Mouse (Mus musculus) T-helper 2 cell (primary cell): Measurements from ENCODE around the gene Col4a2.

ENCODE experiments used
- in situ Hi-C: fragments of 300-600 bp; cut with MboI, MseI; formaldehyde crosslinking; loops from one replicate; pipeline ENCODE4 v1.15.1; 2025; ENCODE audit warnings: high pct_unique_total_duplicates

Col4a2 gene

GRCm38 (mm10) chr8:11414304-11414703, 101.7 kb downstream of the Col4a2 start:
- in situ Hi-C loops = no loop called here

- in situ Hi-C loops = no loop called here
Measured at GRCm38 (mm10) chr8:11415089-11415488, 102.5 kb downstream of the Col4a2 start.

DNA sequence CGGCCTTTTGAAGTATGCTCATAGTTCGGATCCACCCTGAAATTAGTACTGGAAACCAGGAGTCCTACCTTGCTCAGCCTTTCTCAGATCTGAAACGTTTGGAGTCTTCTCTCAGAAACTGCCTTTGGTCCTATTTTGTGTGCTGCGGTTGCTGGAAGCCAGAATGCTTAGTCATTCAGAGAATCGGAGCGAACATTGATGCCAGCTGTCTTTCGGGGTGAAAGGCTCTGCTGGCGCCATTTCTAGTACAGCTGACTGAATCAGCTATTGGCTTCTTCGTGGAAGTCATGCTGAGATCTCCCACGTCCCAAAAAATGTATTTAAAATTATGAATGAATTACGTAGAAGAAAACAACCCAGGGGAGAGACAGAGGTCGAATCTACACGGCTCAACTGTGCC, 105.2 kb downstream of the Col4a2 start:
- in situ Hi-C loops = no loop called here

- in situ Hi-C loops = no loop called here
Measured at GRCm38 (mm10) chr8:11419232-11419631, 106.6 kb downstream of the Col4a2 start.

DNA sequence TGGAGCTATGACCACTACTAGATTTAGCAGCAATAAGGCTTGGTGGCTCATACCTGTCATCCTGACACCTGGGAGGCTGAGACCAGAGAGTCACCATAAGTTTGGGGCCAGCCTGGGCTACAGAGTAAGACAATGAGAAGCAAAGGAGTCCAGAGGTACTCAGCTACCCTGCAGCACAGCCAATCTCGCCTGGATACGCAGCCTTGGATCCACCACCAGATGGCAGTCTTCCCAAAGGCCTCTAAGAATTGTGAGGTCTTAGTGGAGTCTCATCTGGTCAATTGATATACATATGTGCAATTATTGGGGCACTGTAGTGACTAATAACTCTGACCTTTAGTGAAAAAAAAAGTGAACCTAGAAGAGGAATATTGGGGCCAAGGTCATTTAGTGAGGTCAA, 107.0 kb downstream of the Col4a2 start:
- in situ Hi-C loops = no loop called here

DNA sequence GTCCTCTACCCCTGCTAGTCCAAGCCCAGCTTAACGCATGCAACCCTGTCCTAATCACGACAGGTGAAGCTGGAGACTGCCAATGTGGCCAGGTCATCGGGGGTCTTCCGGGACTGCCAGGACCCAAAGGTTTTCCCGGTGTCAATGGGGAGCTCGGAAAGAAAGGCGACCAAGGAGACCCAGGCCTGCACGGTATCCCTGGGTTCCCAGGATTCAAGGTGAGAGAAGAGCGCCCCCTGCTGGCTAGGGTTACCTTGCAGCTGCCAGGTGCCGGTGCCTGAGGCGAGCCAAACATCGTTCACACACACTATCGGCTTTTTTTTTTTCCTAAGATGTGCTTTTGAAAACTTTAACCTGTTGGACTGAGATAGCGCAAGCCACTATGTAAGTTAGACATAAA, 108.5 kb downstream of the Col4a2 start:
- in situ Hi-C loops = no loop called here

DNA sequence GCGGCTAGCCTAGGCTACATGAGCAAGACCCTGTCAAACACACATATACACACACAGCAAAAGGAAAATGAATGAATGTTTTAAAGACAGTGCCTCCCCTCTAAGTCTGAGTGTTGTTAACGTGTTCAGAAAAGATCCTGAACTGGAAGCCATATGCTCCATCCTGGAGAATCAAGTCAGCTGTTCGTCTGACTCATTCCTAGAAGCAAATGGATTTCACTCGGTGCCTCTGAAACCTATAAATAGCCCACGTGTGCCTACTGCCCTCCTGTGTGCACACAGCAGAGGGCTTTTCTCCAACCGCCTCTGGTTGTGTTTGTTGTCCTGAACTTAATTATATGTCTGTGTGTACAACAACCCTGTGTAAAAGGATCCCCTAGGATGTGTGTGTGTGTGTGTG, 109.4 kb downstream of the Col4a2 start:
- in situ Hi-C loops = no loop called here

DNA sequence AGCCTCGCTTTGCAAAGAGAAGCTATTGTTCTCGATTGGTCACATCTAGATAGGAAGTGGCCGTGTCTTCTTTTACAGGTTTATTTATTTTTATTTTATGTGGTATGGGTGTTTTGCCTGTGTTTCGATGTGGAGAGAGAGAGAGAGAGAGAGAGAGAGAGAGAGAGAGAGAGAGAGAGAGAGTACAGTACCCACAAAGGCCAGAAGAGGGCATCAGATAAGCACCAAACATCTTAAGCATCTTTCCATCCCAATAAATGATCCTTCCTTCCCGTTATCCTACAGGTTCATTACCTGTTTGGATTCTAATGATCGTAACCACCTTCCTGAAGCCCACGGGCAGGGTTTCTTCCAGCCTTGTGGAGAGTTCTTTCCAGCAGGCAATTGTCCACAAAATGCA, 110.5 kb downstream of the Col4a2 start:
- in situ Hi-C loops = no loop called here

DNA sequence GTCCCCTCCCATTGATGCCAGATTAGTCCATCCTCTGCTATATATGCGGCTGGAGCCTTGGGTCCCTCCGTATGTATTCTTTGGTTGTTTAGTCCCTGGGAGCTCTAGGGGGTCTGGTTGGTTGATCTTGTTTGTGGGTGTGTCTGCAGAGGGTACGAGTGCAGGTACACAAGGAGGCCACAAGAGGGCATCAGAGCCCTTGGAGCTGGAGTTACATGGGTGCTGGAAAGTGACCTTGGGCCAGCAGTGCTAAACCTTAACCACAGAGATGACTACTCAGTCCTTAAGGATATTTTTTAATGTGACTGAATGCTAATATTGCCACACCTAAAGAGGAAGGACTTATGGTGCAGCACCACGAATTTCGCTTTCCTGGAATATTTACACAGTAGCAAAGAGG, 118.1 kb downstream of the Col4a2 start:
- in situ Hi-C loops = loop anchor here (5.0 kb wide), 1 partner anchor 52 kb away; no protein-coding TSS in a partner anchor

GRCm38 (mm10) chr8:11437862-11438261, 125.3 kb downstream of the Col4a2 start:
- in situ Hi-C loops = no loop called here

DNA sequence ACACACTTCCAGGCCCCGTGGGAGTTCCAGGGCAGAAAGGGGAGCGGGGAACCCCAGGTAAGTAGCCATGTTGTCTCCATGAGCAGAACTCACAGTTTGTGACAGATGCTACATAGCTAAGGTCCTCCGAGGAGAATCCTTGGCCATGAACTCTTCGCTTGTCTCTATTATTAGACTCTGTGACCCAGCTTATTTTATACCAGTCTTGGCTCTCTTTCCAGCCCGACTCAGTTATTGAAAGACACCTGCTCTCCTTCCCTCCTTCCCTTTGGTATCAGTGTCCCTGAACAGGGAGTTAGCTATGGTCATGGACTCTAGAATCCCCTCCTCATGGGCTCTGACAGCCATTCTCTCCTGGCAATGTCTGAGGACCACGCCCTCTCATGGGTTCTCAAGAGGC, 128.7 kb downstream of the Col4a2 start:
- in situ Hi-C loops = no loop called here

DNA sequence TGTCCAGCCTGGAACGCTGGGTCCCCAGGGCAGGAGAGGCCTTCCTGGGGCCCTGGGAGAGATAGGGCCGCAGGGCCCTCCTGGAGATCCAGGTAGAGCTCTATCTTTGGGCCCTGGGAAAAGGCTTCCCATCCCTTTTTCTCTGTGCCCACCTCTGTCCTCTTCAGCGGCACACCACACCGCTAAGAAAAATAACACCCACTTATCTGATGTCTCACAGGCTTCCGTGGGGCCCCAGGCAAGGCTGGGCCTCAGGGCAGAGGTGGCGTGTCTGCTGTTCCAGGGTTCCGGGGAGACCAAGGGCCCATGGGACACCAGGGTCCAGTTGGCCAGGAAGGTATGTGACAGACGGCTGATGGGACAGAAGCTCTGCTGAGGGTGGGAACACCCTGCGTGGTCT, 131.0 kb downstream of the Col4a2 start:
- in situ Hi-C loops = no loop called here

GRCm38 (mm10) chr8:11444216-11444615, 131.6 kb downstream of the Col4a2 start:
- in situ Hi-C loops = no loop called here

GRCm38 (mm10) chr8:11445790-11446189, 133.2 kb downstream of the Col4a2 start:
- in situ Hi-C loops = no loop called here

- in situ Hi-C loops = no loop called here
Measured at GRCm38 (mm10) chr8:11447910-11448570, 135.4 kb downstream of the Col4a2 start.

DNA sequence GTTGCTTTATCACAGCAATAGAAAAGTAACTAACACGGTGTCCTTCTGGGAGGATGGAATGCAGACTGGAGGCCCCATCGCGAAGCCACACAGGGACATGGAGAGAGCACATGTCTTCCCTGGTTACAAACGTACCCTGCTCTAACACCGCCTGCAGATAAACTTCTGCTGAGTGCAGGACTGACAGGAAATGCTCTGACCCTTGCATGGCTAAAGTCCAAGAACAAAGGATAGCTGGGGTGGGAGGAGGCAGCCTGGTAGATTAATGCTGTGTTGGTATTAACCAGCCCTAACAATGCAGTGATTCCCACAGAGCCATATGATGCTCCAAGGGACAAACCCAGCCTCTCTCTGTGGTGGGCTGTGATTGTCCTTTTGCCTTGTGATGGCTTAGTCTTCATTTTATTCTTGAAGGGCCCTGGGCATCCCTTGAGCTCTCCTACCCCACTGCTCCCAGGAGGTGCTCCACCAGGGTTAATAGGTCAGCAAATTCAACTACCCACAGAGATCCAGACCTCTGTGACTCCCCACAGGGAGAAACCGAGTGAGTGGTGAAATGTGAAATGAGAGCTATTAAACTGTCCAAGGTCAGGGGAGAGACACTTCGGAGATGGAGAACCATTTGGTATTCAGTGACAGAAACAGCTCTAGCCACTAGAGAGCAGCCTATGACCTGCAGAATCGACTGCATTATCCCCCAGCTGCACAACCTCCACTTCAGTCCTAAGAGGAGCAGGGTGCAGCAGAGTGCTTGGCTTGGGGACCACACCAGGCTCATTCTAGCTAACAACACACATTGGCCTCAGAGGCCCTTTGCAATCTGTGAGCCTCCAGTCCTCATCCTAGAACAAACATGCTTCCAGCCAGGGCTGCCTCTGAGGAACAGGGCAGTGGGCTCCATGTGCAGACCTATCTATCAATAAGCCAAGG, 137.8 kb downstream of the Col4a2 start:
- in situ Hi-C loops = loop anchor here (5.0 kb wide), 1 partner anchor 37 kb away; no protein-coding TSS in a partner anchor

GRCm38 (mm10) chr8:11452152-11452551, 139.5 kb downstream of the Col4a2 start:
- in situ Hi-C loops = loop anchor here (5.0 kb wide), 1 partner anchor 35 kb away; no protein-coding TSS in a partner anchor

DNA sequence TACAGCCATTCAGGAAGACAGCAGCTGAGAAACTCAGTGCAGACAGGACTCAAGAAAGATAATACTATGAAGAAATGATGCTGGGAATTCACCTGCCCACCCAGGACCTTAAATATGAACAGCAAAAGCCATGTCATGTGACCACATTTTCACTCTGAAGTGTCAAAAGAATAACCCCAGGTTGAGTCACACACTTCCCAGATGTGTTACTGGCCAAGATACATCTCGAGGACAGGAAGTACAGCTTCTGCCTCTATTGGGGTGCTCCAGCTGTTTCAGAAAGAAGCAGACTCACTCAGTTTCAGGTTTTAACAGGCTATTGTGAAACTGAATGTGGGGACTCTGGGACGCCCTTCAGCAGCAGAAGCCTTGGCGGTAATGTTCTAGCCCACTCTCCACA, 140.0 kb downstream of the Col4a2 start:
- in situ Hi-C loops = loop anchor here (5.0 kb wide), 1 partner anchor 35 kb away; no protein-coding TSS in a partner anchor

DNA sequence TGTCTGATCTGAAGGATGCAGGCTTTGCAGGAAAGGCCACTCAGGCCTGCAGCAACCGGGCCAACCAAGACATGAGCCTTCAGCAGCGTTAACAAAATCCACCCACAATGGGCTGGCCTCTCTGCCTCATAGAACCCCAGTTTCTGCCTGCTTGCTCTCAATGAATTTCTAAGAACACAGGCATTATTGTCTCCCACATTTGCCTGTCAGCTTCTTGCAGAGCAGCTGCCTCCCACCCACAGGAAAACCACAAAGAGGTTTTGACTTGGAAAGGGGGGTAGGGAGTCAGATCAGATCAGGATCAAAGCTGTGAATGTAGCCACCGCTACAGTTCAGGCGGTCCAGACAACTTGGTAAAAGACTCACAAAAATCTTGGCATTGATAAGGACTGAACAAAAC, 140.4 kb downstream of the Col4a2 start:
- in situ Hi-C loops = loop anchor here (5.0 kb wide), 1 partner anchor 34 kb away; no protein-coding TSS in a partner anchor

GRCm38 (mm10) chr8:11454228-11454627, 141.6 kb downstream of the Col4a2 start:
- in situ Hi-C loops = loop anchor here (5.0 kb wide), 1 partner anchor 33 kb away; no protein-coding TSS in a partner anchor

DNA sequence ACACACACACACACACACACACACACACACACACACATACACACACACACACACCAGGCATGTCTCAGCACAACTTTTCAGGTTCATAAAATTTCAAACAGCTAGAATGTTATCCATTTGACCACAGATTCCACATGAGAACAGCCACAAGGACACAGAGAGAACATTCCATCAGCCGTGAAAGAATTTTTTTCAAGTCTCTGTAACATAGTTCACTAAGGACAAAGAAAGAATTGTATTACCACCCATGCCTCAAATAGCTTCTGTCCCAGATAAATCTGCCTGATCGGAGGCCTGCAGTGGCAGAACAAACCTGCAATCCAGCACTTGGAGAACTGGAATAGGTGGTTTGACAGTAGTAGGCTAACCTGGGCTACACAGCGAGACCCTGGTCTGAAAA, 144.7 kb downstream of the Col4a2 start:
- in situ Hi-C loops = no loop called here

DNA sequence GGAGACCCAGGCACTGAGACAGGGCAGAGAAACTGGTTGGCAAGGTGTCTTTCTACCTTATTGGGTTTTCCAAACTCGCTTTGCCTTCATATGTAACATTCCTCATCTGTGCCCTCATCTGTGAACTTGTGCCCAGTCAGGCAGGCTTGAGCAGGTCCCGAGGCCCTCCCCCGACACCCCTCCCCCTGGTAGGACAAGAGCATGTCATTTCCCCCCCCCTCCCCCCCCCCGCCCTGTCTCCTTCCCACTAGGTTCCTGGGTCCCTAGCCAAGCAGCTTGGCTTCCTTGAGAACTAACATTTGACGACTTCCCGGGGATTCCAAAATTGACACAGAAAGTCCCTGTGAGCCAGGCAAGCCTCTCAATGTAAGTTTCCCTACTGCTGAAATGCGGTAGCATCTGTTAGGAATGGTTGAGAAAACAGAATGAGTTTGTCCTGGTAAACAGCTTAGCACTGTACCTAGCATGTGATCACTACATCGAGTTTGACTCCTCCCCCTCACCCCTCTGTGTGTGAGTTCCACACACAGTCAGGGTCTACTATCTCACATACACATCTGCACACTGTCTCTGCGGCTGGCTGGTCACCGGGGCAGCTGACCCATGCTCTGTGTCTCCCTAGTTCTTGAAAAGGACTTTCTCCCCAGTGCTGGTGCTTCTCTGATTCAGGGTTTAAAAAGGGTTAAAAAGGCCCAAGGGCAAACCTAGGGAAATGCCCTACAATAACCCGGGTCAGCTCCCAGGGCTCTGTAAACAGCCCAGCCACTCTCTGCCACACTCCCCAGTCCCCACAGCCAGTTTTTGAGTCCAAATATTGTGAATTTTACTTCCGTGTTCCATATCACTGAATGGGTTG, 145.6 kb downstream of the Col4a2 start:
- in situ Hi-C loops = no loop called here
